Mouse (Mus musculus) CH12.LX (cell line): ENCODE measurements around the gene Zfp768. TPM values are rescaled to one million over a fixed set of nuclear protein-coding genes. Genes with fewer than 3 reads are reported as not detected.
"Not testable (repeated sequence)": the region's sequence is repeated elsewhere in the genome, so short reads cannot be mapped to it uniquely, and the experiment has no call there.

ENCODE experiments used
- DNase-seq: peaks from one replicate; pipeline ENCODE4 v3.0.0-alpha.2; 2013; ENCODE audit errors: extremely low read depth
- H3K27ac ChIP-seq: 2 replicates; pipeline ENCODE4 v1.5.1; 2012; ENCODE audit warnings: low read depth, mild to moderate bottlenecking, control low read depth, moderate library complexity; ENCODE audit not compliant: insufficient read depth
- H3K27me3 ChIP-seq: replicated peaks from 2 replicates; pipeline ENCODE3; 2012; ENCODE audit warnings: inconsistent platforms
- H3K36me3 ChIP-seq, 2 experiments: replicated peaks in 1 of 2; 2 replicates each; pipeline versions ENCODE3 to v1.6.1; 2012; ENCODE audit warnings: inconsistent platforms in 1 of 2, low read length in 1 of 2, mild to moderate bottlenecking in 1 of 2, mixed read lengths in 1 of 2, moderate library complexity in 1 of 2; ENCODE audit not compliant: control insufficient read depth in 1 of 2, insufficient read depth in 1 of 2
- H3K4me1 ChIP-seq, 2 experiments: 2 replicates each; pipeline ENCODE4 v1.6.1; 2012; ENCODE audit warnings: inconsistent platforms in 1 of 2, moderate library complexity in 1 of 2; ENCODE audit not compliant: insufficient read depth in 2 of 2, control insufficient read depth in 1 of 2
- H3K4me2 ChIP-seq: 2 replicates; pipeline ENCODE4 v1.6.1; 2012; ENCODE audit warnings: low read depth, mild to moderate bottlenecking, control low read depth; ENCODE audit not compliant: poor library complexity, insufficient read depth, severe bottlenecking
- H3K4me3 ChIP-seq, 3 experiments: fragments of 150-350 bp in 1 of 3; sonication (generic) in 1 of 3; replicated peaks in 1 of 3; 2 replicates each; pipeline versions ENCODE3 to v1.5.1; 2011 to 2012; ENCODE audit warnings: low read depth in 2 of 3, low read length in 2 of 3, mild to moderate bottlenecking in 2 of 3, moderate library complexity in 2 of 3, control low read depth in 1 of 3, improper control_type of control experiment in 1 of 3, inconsistent platforms in 1 of 3, mixed read lengths in 1 of 3; ENCODE audit not compliant: poor library complexity in 1 of 3
- H3K79me2 ChIP-seq: replicated peaks from 2 replicates; pipeline ENCODE4 v1.6.1; 2012; ENCODE audit warnings: mild to moderate bottlenecking, moderate library complexity; ENCODE audit not compliant: control insufficient read depth, poor library complexity, insufficient read depth, severe bottlenecking; ENCODE audit errors: extremely low read depth
- H3K9ac ChIP-seq: 2 replicates; pipeline ENCODE4 v1.6.1; 2012; ENCODE audit warnings: low read depth, mild to moderate bottlenecking, control low read depth, moderate library complexity; ENCODE audit not compliant: insufficient read depth
- H3K9me3 ChIP-seq: replicated peaks from 2 replicates; pipeline ENCODE3; 2012; ENCODE audit warnings: low read length, inconsistent platforms, mixed read lengths
- BHLHE40 ChIP-seq: IDR thresholded peaks from 2 replicates; pipeline ENCODE4 v1.6.1; 2011; ENCODE audit warnings: mild to moderate bottlenecking, low read depth, low read length, improper control_type of control experiment
- CTCF ChIP-seq, 2 experiments: IDR thresholded peaks in 1 of 2; conservative IDR thresholded peaks in 1 of 2; 2 replicates each; pipeline ENCODE4 v1.5.1; 2011 to 2012; ENCODE audit warnings: low read depth in 2 of 2, low read length in 2 of 2, improper control_type of control experiment in 1 of 2, inconsistent platforms in 1 of 2, mild to moderate bottlenecking in 1 of 2, moderate library complexity in 1 of 2
- ELF1 ChIP-seq: IDR thresholded peaks from 2 replicates; pipeline ENCODE4 v1.6.1; 2014; ENCODE audit warnings: low read depth, mild to moderate bottlenecking, inconsistent platforms, low read length, improper control_type of control experiment
- ETS1 ChIP-seq: conservative IDR thresholded peaks from 2 replicates; pipeline ENCODE4 v1.6.1; 2012; ENCODE audit warnings: low read depth, mild to moderate bottlenecking, inconsistent platforms, low read length, improper control_type of control experiment, moderate library complexity
- HCFC1 ChIP-seq: IDR thresholded peaks from 2 replicates; pipeline ENCODE4 v1.6.1; 2012; ENCODE audit warnings: low read depth, mild to moderate bottlenecking, inconsistent platforms, low read length, improper control_type of control experiment
- IRF4 ChIP-seq: IDR thresholded peaks from 2 replicates; pipeline ENCODE4 v1.6.1; 2014; ENCODE audit warnings: low read depth, mild to moderate bottlenecking, inconsistent platforms, low read length, improper control_type of control experiment
- JUN ChIP-seq: IDR thresholded peaks from 2 replicates; pipeline ENCODE4 v1.6.1; 2011; ENCODE audit warnings: low read depth, mild to moderate bottlenecking, low read length, improper control_type of control experiment, moderate library complexity; ENCODE audit not compliant: insufficient read depth
- KAT2A ChIP-seq: IDR thresholded peaks from 2 replicates; pipeline ENCODE4 v1.6.1; 2012; ENCODE audit warnings: low read length, improper control_type of control experiment, inconsistent platforms; ENCODE audit not compliant: insufficient replicate concordance
- MAX ChIP-seq: IDR thresholded peaks from 2 replicates; pipeline ENCODE4 v1.6.1; 2011; ENCODE audit warnings: low read length, improper control_type of control experiment
- MEF2A ChIP-seq: IDR thresholded peaks from 2 replicates; pipeline ENCODE4 v1.6.1; 2014; ENCODE audit warnings: low read depth, mild to moderate bottlenecking, inconsistent platforms, low read length, improper control_type of control experiment, borderline replicate concordance
- MXI1 ChIP-seq: IDR thresholded peaks from 2 replicates; pipeline ENCODE4 v1.6.1; 2011; ENCODE audit warnings: mild to moderate bottlenecking, low read depth, low read length, improper control_type of control experiment
- MYC ChIP-seq: IDR thresholded peaks from 2 replicates; pipeline ENCODE4 v1.6.1; 2011; ENCODE audit warnings: low read depth, mild to moderate bottlenecking, improper control_type of control experiment, low read length
- NELFE ChIP-seq: IDR thresholded peaks from 2 replicates; pipeline ENCODE4 v1.6.1; 2011; ENCODE audit warnings: low read depth, low read length, improper control_type of control experiment
- NRF1 ChIP-seq: IDR thresholded peaks from 2 replicates; pipeline ENCODE4 v1.6.1; 2014; ENCODE audit warnings: low read depth, mild to moderate bottlenecking, inconsistent platforms, low read length, improper control_type of control experiment, moderate library complexity
- POLR2A ChIP-seq: IDR thresholded peaks from 2 replicates; pipeline ENCODE4 v1.6.1; 2011; ENCODE audit warnings: low read depth, mild to moderate bottlenecking, improper control_type of control experiment, low read length
- POLR2AphosphoS2 ChIP-seq: IDR thresholded peaks from 2 replicates; pipeline ENCODE4 v1.6.1; 2011; ENCODE audit warnings: low read depth, low read length, improper control_type of control experiment
- RCOR1 ChIP-seq: conservative IDR thresholded peaks from 2 replicates; pipeline ENCODE4 v1.6.1; 2012; ENCODE audit warnings: low read depth, mild to moderate bottlenecking, inconsistent platforms, low read length, improper control_type of control experiment
- SIN3A ChIP-seq: IDR thresholded peaks from 2 replicates; pipeline ENCODE4 v1.6.1; 2012; ENCODE audit warnings: low read length, improper control_type of control experiment, inconsistent platforms
- TBP ChIP-seq: conservative IDR thresholded peaks from 2 replicates; pipeline ENCODE4 v1.6.1; 2011; ENCODE audit warnings: low read depth, low read length, improper control_type of control experiment
- TCF12 ChIP-seq: IDR thresholded peaks from 2 replicates; pipeline ENCODE4 v1.6.1; 2014; ENCODE audit warnings: low read depth, mild to moderate bottlenecking, inconsistent platforms, low read length, improper control_type of control experiment
- USF1 ChIP-seq: IDR thresholded peaks from 2 replicates; pipeline ENCODE4 v1.6.1; 2014; ENCODE audit warnings: low read depth, mild to moderate bottlenecking, inconsistent platforms, low read length, improper control_type of control experiment
- USF2 ChIP-seq: conservative IDR thresholded peaks from 2 replicates; pipeline ENCODE4 v1.6.1; 2011; ENCODE audit warnings: low read depth, low read length, improper control_type of control experiment
- ZMIZ1 ChIP-seq: IDR thresholded peaks from 2 replicates; pipeline ENCODE4 v1.6.1; 2012; ENCODE audit warnings: low read depth, mild to moderate bottlenecking, inconsistent platforms, low read length, improper control_type of control experiment
- dilution Hi-C: fragments of 300-500 bp; cut with MboI; formaldehyde crosslinking; loops from 2 replicates; pipeline ENCODE4 v1.14.3; 2020; ENCODE audit warnings: low sequenced_read_pairs; ENCODE audit not compliant: extremely low pct_unique_long_range_greater_than_20kb, extremely low pct_ligation_motif_present
- in situ Hi-C: fragments of 300-500 bp; cut with MboI; formaldehyde crosslinking; loops from 3 replicates; pipeline ENCODE4 v1.14.3; 2019; ENCODE audit warnings: low sequenced_read_pairs, low pct_ligation_motif_present, low pct_unique_long_range_greater_than_20kb, mixed read lengths
- polyA plus RNA-seq: library from polyadenylated mRNA; unstranded; fragments of >175 nt; gene quantifications from 2 replicates; pipeline ENCODE4 v1.2.1, GENCODE M21; 2012; ENCODE audit warnings: low read depth; ENCODE audit not compliant: insufficient read length
- total RNA-seq, 2 experiments: library from RNA; depleted of rRNA; stranded (reverse); fragments of 300-350 nt in 1 of 2; fragments of >200 nt in 1 of 2; gene quantifications; 2 replicates each; pipeline ENCODE4 v1.2.3; 2012 to 2014

Zfp768 gene
- total and polyA plus RNA-seq, 3 experiments: 5.0 to 9.9 (median 6.4) TPM

GRCm38 (mm10) chr7:127375271-127376245, 30.2 kb upstream of the Zfp768 start, which contains the start of gene Zfp747:
Gene Zfp747, minus strand, starts transcription at chr7:127376050.
- H3K4me1 ChIP-seq, H3K36me3 ChIP-seq, H3K27ac ChIP-seq, H3K9me3 ChIP-seq, H3K27me3 ChIP-seq, H3K79me2 ChIP-seq, dilution Hi-C loops, in situ Hi-C loops: not testable (repeated sequence)
- H3K4me2 ChIP-seq: peak within 1 kb of the TSS; percentile 67
- peak within 1 kb of the TSS; percentile 65 to 80 (median 71) for H3K4me3 ChIP-seq
- H3K9ac ChIP-seq: peak within 1 kb of the TSS; percentile 53
- TF ChIP-seq ELF1: peak; percentile 80
- TF ChIP-seq ZMIZ1: peak; percentile 87
- TF ChIP-seq HCFC1: peak; percentile 88
- TF ChIP-seq BHLHE40: peak; percentile 95
- TF ChIP-seq ETS1: 0 out of 2 replicates have a peak, but pooled peaks have one; percentile 39
- TF ChIP-seq SIN3A: peak; percentile 91
- TF ChIP-seq NELFE: peak; percentile 92
- TF ChIP-seq NRF1: peak; percentile 68
- peak; percentile 89 for TF ChIP-seq POLR2A
- peak; percentile 90 for TF ChIP-seq MXI1
- 0 out of 2 replicates have a peak, but pooled peaks have one; percentile 29 for TF ChIP-seq RCOR1
- peak; percentile 31; the same call in 1 of the 2 replicates for TF ChIP-seq IRF4
- peak; percentile 79; the same call in 1 of the 2 replicates for TF ChIP-seq POLR2AphosphoS2
- TF ChIP-seq CTCF (conservative IDR thresholded peaks at IDR 0.05 in 1 of 2, IDR thresholded peaks at IDR 0.05 in 1 of 2; ENCODE audit: low read depth in 2 of 2, low read length in 2 of 2): peak in 1 of 2 experiments; percentile 64; a peak in 2 of 4 replicates
- TF ChIP-seq TCF12: peak; percentile 79
- peak; percentile 99 for TF ChIP-seq USF2
- peak; percentile 91 for TF ChIP-seq MAX
- TF ChIP-seq KAT2A: 0 out of 2 replicates have a peak, but pooled peaks have one; percentile 57
- peak; percentile 96 for TF ChIP-seq USF1
- TF ChIP-seq TBP: peak; percentile 91
- peak; percentile 30 for TF ChIP-seq JUN
- TF ChIP-seq MYC: peak; percentile 83
- peak; percentile 51; the same call in 1 of the 2 replicates for TF ChIP-seq MEF2A
- DNase-seq: peak; percentile 97
